Mouse (Mus musculus) lung, postnatal 14 days (tissue): ENCODE results near the gene Flot1.
A peak's percentile ranks its signal among the peaks of the same experiment; 100 is the strongest.

Experiments used
- DNase-seq: peaks from one replicate; pipeline ENCODE4 v3.0.0; 2021

Flot1 gene

DNA sequence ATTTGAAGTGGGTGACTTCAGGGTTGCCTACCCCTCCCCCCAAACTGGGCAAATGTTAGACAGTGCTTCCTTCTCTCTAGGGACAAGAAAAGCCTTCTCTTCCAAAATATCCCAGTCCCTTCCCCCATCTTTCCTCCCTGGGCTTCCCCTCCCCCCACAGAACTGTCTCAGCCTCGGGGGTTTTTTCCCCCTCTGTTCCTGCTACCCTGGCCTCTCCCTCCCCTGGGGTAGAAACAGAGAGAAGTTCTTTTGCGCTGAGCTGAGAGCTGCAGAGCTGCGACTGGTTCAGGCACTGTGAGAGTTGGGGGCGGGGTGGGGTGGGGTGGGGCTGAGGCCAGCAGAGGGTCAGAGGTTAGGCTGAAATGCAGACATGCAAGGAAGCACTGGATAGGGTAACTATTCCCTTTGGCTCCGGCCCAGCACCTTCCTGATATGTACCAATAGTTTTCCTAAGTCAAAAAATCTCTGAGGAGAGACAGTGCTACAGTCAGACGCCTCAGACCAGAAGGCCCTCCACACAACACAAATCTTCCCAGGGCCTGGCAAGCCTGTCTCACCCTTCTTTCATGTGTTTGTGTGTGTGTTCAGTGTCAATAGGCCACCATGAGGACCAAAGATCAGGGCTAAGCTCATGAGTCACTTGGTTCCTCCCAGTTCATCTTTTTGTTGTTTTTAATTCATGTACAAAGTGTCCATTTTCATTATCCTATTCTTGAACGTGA is 46.5 kb downstream of the Flot1 start:
- DNase-seq = peak; percentile 59

- peak; percentile 76 for DNase-seq
Measured at GRCm38 (mm10) chr17:35870151-35870883, 47.3 kb downstream of the Flot1 start.

DNA sequence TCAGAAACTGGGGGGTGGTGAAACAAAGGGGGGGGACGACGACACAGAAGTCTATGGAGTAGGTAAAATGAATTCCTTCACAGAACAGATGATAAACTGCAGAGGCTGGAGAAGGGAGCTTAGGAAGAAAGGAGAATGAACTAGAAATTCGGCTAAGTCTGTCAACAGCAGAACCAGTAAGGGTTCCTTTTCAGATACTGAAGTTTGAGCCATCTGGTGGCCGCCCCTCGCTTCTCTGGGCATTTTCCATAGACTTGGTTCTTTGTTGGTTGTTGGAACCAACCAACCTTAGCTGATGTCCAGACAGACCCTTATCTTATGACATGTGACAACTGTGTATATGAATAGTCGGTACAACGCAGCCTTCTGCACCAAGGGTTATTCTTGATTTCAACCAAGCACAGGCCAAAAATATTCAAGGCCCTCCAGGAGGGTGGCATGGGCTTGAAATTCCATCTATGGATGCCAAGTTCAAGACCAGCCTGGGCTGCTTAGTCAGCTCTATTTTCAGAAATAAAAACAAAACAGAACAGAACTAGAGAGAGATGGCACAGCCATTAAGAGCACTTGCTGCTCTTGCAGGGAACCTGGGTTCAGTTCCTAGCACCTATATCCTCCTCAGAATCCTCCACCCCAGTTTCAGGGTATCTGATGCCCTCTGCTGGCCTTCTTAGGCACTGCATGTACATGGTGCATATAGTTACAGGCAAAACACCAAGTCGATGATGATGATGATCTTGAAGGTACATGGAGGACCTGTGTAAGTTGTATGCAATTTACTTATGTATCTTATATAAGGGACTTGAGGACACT is 48.1 kb downstream of the Flot1 start:
- DNase-seq = peak; percentile 45

DNA sequence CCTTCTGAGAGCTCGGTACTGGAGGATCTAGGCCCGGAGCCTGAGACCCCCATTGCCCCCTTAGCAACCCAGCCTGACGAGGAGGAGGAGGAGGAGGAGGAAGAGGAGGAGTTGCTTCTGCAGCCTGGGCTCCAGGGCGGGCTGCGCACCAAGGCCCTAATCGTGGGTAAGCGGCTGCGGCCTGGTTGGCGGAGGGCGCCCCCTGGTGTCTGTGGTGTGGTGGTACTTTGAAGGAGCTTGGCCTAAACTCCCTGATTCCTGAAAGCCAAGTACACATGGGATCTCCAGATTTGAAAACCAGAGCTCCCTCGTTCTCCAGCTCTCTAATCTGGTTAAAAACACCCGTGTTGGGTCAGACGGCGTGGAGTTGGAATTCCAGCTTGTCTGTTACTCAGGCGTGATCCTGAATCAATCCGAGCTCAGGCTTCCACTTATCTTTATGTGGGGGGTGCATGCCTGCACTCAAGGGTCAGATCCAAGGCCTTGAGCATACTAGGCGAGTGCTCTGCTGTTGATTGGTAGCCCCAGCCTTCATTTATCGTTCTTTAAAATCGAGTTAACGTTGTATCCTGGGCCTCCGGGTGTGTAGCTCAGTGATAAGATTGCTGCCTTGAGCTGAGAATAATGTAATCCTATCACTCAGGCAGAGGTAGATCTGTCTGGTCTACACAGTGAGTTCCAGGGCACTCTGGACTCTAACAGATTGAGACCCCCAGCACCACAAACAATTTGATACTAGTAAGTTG is 50.9 kb downstream of the Flot1 start:
- peak; percentile 92 for DNase-seq

- no peak for DNase-seq
Measured at GRCm38 (mm10) chr17:35874721-35875120, 51.7 kb downstream of the Flot1 start.

GRCm38 (mm10) chr17:35879245-35880057 is 56.4 kb downstream of the Flot1 start, which contains the start of gene Dhx16:
Gene Dhx16, plus strand, starts transcription at chr17:35879819.
- DNase-seq = peak; percentile 97
